Mouse (Mus musculus): Measurements from ENCODE around the gene Nupl2.

Gene Nupl2

DNA sequence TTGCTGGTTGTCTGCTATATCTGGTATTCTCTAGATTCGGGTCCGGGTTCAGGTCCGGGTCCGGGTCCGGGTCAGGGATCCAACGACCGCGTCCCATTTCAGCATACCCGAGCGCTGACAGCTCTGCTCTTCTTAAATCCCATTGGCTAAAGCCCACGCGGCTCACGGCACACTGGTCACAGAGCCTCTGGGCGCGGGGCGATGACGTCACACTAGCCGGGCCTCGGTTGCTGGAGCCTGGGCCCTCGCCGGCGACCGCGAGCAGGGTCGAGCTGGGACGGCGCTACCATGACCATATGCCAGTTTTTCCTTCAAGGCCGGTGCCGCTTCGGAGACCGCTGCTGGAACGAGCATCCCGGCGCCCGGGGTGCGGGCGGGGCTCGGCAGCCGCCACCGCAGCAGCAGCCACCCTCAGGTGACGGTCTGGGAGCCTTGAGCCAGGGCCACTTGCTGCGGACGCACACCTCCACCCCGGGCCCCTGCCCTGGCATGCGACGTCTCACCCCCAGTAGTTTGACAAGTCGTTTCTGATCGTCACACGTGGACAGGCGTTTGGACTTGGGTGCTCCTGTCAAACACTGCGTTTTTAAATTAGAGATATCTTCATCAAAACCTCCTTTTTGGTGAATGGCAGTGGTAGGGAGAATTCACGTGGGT is at the start of gene Nupl2:
Gene Nupl2, plus strand, starts transcription at position 175 of the 657 bp plus-strand sequence.
- peak; percentile 91 for DNase-seq (ENCODE audit: low read depth, low spot score)

DNA sequence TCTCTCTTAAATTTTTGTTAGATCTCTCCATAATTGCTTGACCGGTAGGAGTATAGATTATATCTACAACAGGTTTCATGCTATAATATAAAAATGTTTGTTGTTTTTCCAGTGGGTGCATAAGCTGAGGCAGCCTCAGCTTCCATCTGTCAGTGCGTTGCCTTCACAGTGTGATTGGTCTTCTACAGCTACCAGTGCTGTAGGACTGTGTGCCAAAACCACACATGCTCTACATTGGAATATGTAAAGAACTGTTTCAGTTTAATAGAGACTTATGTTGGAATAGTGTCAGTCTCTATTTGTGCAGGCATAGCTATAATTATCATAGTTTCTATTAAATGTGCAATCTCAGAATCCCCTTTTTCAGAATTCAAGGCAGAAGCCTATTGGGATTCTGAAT is 42.5 kb upstream of the Nupl2 start:
- no peak for DNase-seq (ENCODE audit: low read depth, low spot score)

GRCm38 (mm10) chr5:24124175-24124574 is 40.6 kb upstream of the Nupl2 start:
- no peak for DNase-seq (ENCODE audit: low read depth, low spot score)

DNA sequence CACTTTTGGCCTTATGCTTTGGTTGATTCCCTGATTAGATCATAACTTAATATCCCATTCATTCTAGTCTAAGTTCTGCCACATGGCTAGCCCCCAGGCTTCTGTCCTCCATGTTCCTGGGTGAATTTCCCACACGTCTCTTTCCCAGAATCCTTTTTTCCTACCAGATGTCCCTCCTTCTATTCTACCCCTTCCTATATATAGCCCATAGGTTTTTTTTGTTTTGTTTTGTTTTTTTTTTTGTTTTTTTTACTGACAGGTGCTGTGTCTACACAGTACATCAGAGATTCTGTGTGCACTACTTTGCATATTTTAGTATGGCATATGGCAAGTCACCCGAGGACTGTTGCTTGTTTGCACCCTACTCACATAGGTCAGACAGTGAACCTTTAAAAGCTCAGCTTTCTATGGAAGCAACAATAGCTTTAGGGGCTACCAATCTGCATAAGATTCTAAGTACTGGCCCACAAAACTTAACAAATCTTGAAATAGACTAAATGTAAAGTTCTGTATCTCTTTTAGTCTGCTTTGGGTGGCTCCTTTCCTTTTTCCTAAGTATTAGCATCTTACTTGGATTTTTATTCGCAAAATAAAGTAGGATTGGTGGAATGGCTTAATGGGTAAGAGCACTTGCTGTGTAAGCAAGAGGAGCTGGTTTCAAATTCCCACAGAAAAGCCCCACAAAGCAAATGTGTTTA is 40.0 kb upstream of the Nupl2 start:
- no peak for DNase-seq (ENCODE audit: low read depth, low spot score)

DNA sequence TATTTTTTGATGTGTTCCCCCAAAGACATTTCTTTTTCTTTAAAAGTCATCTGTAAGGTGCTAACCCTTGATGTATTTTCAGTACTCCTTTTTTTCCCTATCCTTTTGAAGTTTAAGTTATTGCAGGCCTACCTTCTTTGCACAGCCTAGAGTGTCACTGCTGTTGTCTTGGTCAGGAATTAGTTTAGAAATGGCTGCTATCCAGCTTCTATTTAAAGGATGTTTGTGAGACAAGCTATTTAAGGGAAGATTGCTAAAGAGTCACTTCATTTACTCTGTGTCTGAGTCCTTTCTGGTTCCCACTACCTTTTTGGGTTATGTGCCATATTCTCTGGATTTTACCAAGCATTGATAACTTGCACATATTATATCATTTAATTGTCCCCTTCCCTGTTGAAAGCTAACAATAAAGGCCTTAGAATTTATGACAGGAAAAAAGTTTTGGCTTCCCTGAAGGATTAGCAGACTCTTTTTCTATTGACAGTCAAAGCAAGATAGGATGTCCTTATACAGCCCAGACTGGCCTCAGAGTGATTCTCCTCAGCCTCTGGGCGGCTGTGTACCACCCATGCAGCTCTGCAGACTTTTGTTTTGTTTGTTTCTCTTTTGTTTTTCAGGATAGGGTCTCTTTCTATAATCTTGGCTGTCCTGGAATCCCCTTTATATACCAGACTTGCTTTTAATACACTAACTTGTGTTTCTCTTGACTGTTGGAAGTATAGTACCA is 38.7 kb upstream of the Nupl2 start:
- DNase-seq (ENCODE audit: low read depth, low spot score), result no peak

- DNase-seq (ENCODE audit: low read depth, low spot score), result no peak
These were observed 37.8 kb upstream of the Nupl2 start for GRCm38 (mm10) chr5:24126967-24127366.

- no peak for DNase-seq (ENCODE audit: low read depth, low spot score)
These were observed 17.8 kb upstream of the Nupl2 start for GRCm38 (mm10) chr5:24146964-24147363.

DNA sequence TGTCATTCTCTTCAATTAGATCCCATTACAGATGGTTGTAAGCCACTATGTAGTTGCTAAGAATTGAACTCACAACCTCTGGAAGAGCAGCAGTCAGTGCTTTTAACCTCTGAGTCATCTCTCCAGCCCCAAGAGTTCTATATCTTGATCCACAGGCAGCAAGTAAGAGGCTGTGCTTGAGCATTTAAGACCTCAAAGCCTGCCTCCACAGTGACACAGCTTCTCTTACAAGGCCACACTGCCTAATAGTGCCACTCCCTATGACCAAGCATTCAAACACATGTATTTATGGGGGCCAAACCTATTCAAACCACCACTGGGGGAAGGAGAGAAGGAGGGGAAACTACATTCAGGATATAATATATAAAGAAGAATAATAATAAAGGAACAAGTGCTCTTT is 12.6 kb upstream of the Nupl2 start:
- no peak for DNase-seq (ENCODE audit: low read depth, low spot score)

- no peak for DNase-seq (ENCODE audit: low read depth, low spot score)
These were observed 8.0 kb upstream of the Nupl2 start for GRCm38 (mm10) chr5:24156774-24157173.

- DNase-seq (ENCODE audit: low read depth, low spot score), result no peak
These were observed 2.5 kb downstream of the Nupl2 start for GRCm38 (mm10) chr5:24167263-24167662.

DNA sequence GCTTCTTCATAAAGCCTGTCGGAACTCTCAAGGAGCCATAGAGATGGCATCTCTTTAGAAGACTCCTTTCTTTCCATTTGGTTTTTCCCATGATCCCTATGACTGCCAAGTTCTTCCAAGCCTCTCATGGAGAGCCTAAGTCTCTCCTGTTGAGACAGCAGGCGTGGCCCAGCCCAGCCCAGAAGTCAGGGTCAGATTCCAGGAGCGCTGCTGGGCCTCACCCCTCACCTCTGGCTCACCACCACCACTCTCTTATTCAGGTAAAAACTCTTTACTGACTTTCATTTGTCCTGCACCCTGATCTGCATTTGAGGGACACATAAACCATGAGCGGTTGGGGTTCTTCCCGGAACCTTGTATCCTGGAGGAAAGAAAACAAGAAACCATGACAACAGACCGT is 5.1 kb downstream of the Nupl2 start:
- DNase-seq (ENCODE audit: low read depth, low spot score), result no peak

DNA sequence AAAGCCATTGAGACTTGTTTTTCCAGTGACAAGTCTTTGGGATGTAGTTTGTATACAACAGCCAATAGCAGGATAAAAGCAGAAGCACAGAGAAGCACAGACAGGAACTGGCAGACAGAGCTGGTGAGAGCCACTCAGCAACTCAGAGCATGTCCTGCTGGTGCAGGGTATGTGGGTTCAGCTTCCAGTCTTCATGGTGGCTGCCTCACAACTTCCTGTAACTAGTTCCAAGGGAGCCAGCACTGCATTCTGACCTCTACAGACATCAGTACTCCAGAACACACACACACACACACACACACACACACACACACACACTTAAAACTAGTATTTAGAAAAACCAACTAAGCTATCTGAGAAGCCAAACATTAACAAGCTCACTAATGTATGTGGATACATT is 7.3 kb downstream of the Nupl2 start:
- no peak for DNase-seq (ENCODE audit: low read depth, low spot score)

- DNase-seq (ENCODE audit: low read depth, low spot score), result no peak
These were observed 16.9 kb downstream of the Nupl2 start for GRCm38 (mm10) chr5:24181514-24182295.

DNA sequence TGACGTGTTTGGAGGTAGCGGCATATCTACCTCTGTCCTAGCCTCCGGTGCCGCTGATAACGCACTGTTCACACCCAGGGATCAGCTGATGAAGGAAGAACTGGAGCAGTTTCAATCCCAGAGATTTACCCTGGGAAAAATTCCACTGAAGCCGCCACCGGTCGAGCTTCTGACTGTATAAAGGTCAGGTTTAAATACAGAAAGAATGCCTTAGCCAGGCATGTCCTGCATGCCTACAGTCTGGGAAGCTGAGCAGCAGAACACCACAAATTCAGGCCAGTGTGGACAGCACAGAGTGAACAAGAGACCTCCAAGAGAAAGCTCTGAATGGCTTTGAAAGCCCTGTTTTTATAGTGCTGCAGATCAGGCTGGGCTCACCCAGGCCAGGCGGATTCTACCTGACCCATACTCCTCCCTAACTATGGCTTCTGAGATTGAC is 17.6 kb downstream of the Nupl2 start:
- DNase-seq (ENCODE audit: low read depth, low spot score), result no peak

GRCm38 (mm10) chr5:24183096-24183495 is 18.3 kb downstream of the Nupl2 start:
- no peak for DNase-seq (ENCODE audit: low read depth, low spot score)

DNA sequence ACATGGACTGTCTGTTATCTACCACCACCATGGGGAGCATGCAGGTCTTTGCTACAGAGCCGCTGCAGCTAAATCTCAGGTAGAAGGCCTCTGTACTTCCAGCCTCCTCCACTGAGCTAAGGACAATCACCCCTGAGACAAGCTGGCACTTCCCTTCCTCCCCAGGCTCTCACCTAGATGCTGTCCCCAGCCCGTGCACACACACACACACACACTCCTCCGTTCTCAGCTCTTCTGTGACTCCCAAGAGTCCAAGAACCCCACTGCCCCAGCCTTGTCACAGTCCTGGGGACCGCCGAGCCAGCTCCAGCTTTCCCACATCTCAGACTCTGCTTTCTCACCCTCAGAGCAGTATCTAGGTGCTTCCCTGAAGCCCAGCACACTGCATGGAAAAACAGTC is 19.2 kb downstream of the Nupl2 start:
- DNase-seq (ENCODE audit: low read depth, low spot score), result no peak

DNA sequence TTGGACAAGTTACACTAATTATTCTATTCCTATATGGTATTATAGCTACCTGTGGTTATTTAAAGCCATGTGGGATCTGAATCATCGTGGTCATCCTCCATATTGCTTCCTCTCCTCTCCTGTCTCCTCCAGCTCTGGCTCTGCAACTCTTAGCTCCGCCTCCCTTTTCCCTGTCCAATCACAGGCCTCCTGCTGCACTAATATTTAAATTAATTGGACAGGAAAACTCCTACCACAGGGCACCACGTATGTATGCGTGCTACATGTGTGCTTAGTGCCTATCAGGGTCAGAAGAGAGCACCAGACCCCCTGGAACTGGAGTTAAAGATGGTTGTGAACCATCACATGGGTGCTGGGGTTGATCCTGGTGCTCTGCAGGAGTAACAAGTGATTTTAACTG is 23.7 kb downstream of the Nupl2 start:
- no peak for DNase-seq (ENCODE audit: low read depth, low spot score)

GRCm38 (mm10) chr5:24191821-24192220 is 27.1 kb downstream of the Nupl2 start:
- no peak for DNase-seq (ENCODE audit: low read depth, low spot score)

DNA sequence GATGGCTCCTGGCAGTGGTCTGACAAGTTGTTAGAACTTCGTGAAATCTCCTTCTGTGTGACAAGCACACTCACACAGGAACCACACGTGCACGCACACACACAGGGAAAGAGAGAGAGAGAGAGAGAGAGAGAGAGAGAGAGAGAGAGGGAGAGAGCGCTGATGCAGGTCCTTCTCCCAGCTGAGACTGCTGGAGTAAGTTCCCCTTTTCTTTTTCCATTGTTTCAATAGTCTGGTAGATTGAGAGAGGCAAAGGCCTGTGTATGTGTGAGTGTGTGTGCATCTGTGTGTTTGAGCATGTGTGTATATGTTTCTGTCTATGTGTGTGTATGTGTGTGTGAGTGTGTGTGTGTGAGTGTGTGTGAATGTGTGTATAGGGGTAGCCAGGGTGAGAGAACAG is 36.2 kb downstream of the Nupl2 start:
- no peak for DNase-seq (ENCODE audit: low read depth, low spot score)

GRCm38 (mm10) chr5:24202492-24202891 is 37.7 kb downstream of the Nupl2 start:
- no peak for DNase-seq (ENCODE audit: low read depth, low spot score)

DNA sequence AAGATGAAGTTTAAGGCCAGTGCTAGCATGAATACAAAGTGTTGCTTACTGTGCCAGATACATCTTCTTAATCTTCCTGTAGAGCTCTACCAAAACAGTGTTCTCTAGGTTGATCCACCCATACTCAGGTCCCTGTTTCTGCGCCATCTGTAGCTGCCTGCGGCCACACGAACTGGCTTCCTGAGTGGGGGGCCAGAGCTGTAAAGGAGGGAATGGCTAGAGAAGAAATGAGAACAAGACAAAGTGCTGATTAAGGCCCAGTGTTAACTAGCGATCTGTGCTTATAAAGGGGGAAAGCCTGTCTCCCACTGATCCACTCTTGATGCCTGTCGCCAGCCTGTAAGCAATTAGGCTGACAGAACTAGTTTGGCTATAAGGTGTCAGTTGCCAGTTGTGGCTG is 38.5 kb downstream of the Nupl2 start:
- DNase-seq (ENCODE audit: low read depth, low spot score), result no peak

GRCm38 (mm10) chr5:24207965-24208364 is 43.2 kb downstream of the Nupl2 start:
- DNase-seq (ENCODE audit: low read depth, low spot score), result no peak
